ENCODE assay signal across 12 mouse cellular contexts in the genomic region with DNA sequence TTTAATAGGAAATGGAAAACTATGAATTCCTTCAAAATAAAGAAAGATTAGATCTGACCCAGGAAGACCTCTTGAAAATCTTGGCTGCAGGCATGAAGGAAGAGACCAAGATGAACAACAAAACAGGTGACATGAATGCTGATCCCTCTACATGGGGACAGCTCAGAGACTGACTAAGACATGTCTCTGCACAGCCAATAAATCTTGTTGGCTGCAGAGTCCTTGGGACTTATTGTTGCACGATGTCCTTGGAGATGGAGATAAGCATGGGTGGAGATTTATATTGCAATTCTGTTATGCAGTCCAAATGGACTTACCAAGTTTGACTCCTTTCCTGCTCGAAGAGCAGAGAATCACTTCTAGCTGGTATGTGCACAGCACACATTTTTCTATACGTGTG. TPM values are rescaled to one million over a fixed set of nuclear protein-coding genes. Genes with fewer than 3 reads are reported as not detected.
"Had no signal": no experiment of that assay in that cellular context is flagged by ENCODE, and none has a peak within 500 bp of the region (broad histone marks: within the 10 kb centered on the region; RNA-seq: fewer than 3 reads in every experiment).

No protein-coding gene starts in this region.

- DNase-seq: liver, postnatal 0 days; lung, adult 2 months; lung, postnatal 14 days; lung, postnatal 36 days; right cerebral cortex, postnatal 14 days; thymus, adult 18-20 months; thymus, postnatal 14 days; thymus, postnatal 36 days had no signal

RNA-seq across cellular contexts. Expression of gene Acer1, which starts 12.6 kb away (rescaled TPM):
- total RNA-seq: megakaryocyte progenitor cell, adult 5-6 weeks; midbrain, postnatal 0 days; monocyte, adult 5-6 weeks; neutrophil, adult 5-6 weeks had no signal

RNA-seq across cellular contexts. Expression of gene Pspn, which starts 30.5 kb away (rescaled TPM):
- total RNA-seq: megakaryocyte progenitor cell, adult 5-6 weeks; midbrain, postnatal 0 days; monocyte, adult 5-6 weeks; neutrophil, adult 5-6 weeks had no signal
